Mouse (Mus musculus): ENCODE measurements around the gene Rnf152. TPM values are rescaled to one million over a fixed set of nuclear protein-coding genes. Genes with fewer than 3 reads are reported as not detected.

The Rnf152 gene
- polyA plus RNA-seq, 2 experiments from 2014 or later: 0.09 to 0.35 TPM

- ATAC-seq: no peak
Measured at GRCm38 (mm10) chr1:105311899-105312600, 44.5 kb downstream of the Rnf152 start.

GRCm38 (mm10) chr1:105302164-105302563 is 54.3 kb downstream of the Rnf152 start:
- ATAC-seq: no peak

GRCm38 (mm10) chr1:105301764-105302163 is 54.7 kb downstream of the Rnf152 start:
- ATAC-seq: no peak

GRCm38 (mm10) chr1:105291859-105292258 is 64.7 kb downstream of the Rnf152 start:
- ATAC-seq: no peak

GRCm38 (mm10) chr1:105287536-105287935 is 69.0 kb downstream of the Rnf152 start:
- no peak for ATAC-seq

- no peak for ATAC-seq
Measured at GRCm38 (mm10) chr1:105286906-105287305, 69.6 kb downstream of the Rnf152 start.

GRCm38 (mm10) chr1:105285001-105285400 is 71.5 kb downstream of the Rnf152 start:
- no peak for ATAC-seq

- ATAC-seq: no peak
Measured at GRCm38 (mm10) chr1:105284116-105284515, 72.4 kb downstream of the Rnf152 start.

- ATAC-seq: no peak
Measured at GRCm38 (mm10) chr1:105281277-105281676, 75.2 kb downstream of the Rnf152 start.

- no peak for ATAC-seq
Measured at GRCm38 (mm10) chr1:105280160-105280559, 76.3 kb downstream of the Rnf152 start.

- no peak for ATAC-seq
Measured at GRCm38 (mm10) chr1:105274500-105275194, 81.9 kb downstream of the Rnf152 start.

- ATAC-seq: no peak
Measured at GRCm38 (mm10) chr1:105271104-105271503, 85.4 kb downstream of the Rnf152 start.

GRCm38 (mm10) chr1:105263283-105264033 is 93.1 kb downstream of the Rnf152 start:
- no peak for ATAC-seq

GRCm38 (mm10) chr1:105260200-105260599 is 96.3 kb downstream of the Rnf152 start:
- no peak for ATAC-seq

- no peak for ATAC-seq
Measured at GRCm38 (mm10) chr1:105257199-105257598, 99.3 kb downstream of the Rnf152 start.

GRCm38 (mm10) chr1:105249190-105249589 is 107.3 kb downstream of the Rnf152 start:
- ATAC-seq: no peak

GRCm38 (mm10) chr1:105246651-105247050 is 109.9 kb downstream of the Rnf152 start:
- ATAC-seq: no peak

- ATAC-seq: no peak
Measured at GRCm38 (mm10) chr1:105246075-105246574, 110.4 kb downstream of the Rnf152 start.

GRCm38 (mm10) chr1:105243359-105244142 is 113.0 kb downstream of the Rnf152 start:
- no peak for ATAC-seq

- no peak for ATAC-seq
Measured at GRCm38 (mm10) chr1:105240185-105240584, 116.3 kb downstream of the Rnf152 start.

Data from CD4-positive, CD25-positive, alpha-beta regulatory T cell, adult 4 months (primary cell).